Mouse (Mus musculus): Measurements from ENCODE around the gene Cdx2. TPM values are rescaled to one million over a fixed set of nuclear protein-coding genes. Genes with fewer than 3 reads are reported as not detected.

The Cdx2 gene
- polyA plus RNA-seq, 2 experiments = 0.03 TPM; not detected in 1

GRCm38 (mm10) chr5:147325931-147326330, 18.9 kb upstream of the Cdx2 start:
- 68% methylated on average over 11 of the region's 11 CpGs for WGBS
- DNase-seq (ENCODE audit: low spot score) = no peak
- no peak for ATAC-seq (ENCODE audit: low FRiP score, low read depth)

GRCm38 (mm10) chr5:147323237-147323917, 16.3 kb upstream of the Cdx2 start:
- 13% methylated on average over 17 of the region's 17 CpGs for WGBS
- DNase-seq (ENCODE audit: low spot score) = peak; percentile 58
- ATAC-seq (ENCODE audit: low FRiP score, low read depth) = no peak
- Histone ChIP-seq H3K4me2 (replicated peaks; ENCODE audit: low read depth, low read length, severe bottlenecking) (no peak overlapping the region), H3K4me1 (ENCODE audit: control insufficient read depth, insufficient read depth, low read length) (no peaks in the 10 kb centered on the region), H3K27ac (replicated peaks; ENCODE audit: low read depth, low read length) (no peak overlapping the region), H3K9me3 (ENCODE audit: control insufficient read depth, low read length) (no peaks in the 10 kb centered on the region), H3K27me3 (ENCODE audit: control insufficient read depth, insufficient read depth, low read length) (peaks cover 16% of the 10 kb centered on the region), H3K4me3 (replicated peaks; ENCODE audit: low read length) (no peak overlapping the region), H3K9ac (ENCODE audit: low read depth, low read length, severe bottlenecking) (no peak overlapping the region), H3K36me3 (ENCODE audit: control insufficient read depth, insufficient read depth, low read length) (no peaks in the 10 kb centered on the region)
- no peak for TF ChIP-seq POLR2A (IDR thresholded peaks at IDR 0.05; ENCODE audit: borderline replicate concordance, extremely low read depth, insufficient read depth, insufficient read length)

More at GRCm38 (mm10) chr5:147325931-147326330, 18.9 kb upstream of the Cdx2 start:
- Histone ChIP-seq H3K9ac (ENCODE audit: low read depth, low read length, severe bottlenecking) (no peak overlapping the region), H3K27ac (replicated peaks; ENCODE audit: low read depth, low read length) (no peak overlapping the region), H3K36me3 (ENCODE audit: control insufficient read depth, insufficient read depth, low read length) (no peaks in the 10 kb centered on the region), H3K9me3 (ENCODE audit: control insufficient read depth, low read length) (no peaks in the 10 kb centered on the region), H3K4me2 (replicated peaks; ENCODE audit: low read depth, low read length, severe bottlenecking) (no peak overlapping the region), H3K4me3 (replicated peaks; ENCODE audit: low read length) (no peak overlapping the region), H3K4me1 (ENCODE audit: control insufficient read depth, insufficient read depth, low read length) (no peaks in the 10 kb centered on the region), H3K27me3 (ENCODE audit: control insufficient read depth, insufficient read depth, low read length) (peaks cover 8% of the 10 kb centered on the region)
- no peak for TF ChIP-seq POLR2A (IDR thresholded peaks at IDR 0.05; ENCODE audit: borderline replicate concordance, extremely low read depth, insufficient read depth, insufficient read length)

- no peak within 1 kb of the TSS for H3K9ac ChIP-seq (ENCODE audit: low read depth, low read length, severe bottlenecking)
- H3K4me3 ChIP-seq (replicated peaks; ENCODE audit: low read length) = no peak within 1 kb of the TSS
- no peak within 1 kb of the TSS for H3K27ac ChIP-seq (replicated peaks; ENCODE audit: low read depth, low read length)
- WGBS = 67% methylated on average over 8 of the region's 8 CpGs
- TF ChIP-seq POLR2A (IDR thresholded peaks at IDR 0.05; ENCODE audit: borderline replicate concordance, extremely low read depth, insufficient read depth, insufficient read length) = no peak
- ATAC-seq (ENCODE audit: low FRiP score, low read depth) (no peak), DNase-seq (ENCODE audit: low spot score) (no peak)
- H3K4me2 ChIP-seq (replicated peaks; ENCODE audit: low read depth, low read length, severe bottlenecking) = no peak within 1 kb of the TSS
- H3K9me3 ChIP-seq (ENCODE audit: control insufficient read depth, low read length) = no peaks in the 10 kb centered on the region
- H3K36me3 ChIP-seq (ENCODE audit: control insufficient read depth, insufficient read depth, low read length) = no peaks in the 10 kb centered on the region
- no peaks in the 10 kb centered on the region for H3K4me1 ChIP-seq (ENCODE audit: control insufficient read depth, insufficient read depth, low read length)
- H3K27me3 ChIP-seq (ENCODE audit: control insufficient read depth, insufficient read depth, low read length) = peaks cover 28% of the 10 kb centered on the region
Measured at GRCm38 (mm10) chr5:147322183-147322582, 15.1 kb upstream of the Cdx2 start, which contains the start of gene Urad. Gene Urad (minus strand): TSS chr5:147322440.

DNA sequence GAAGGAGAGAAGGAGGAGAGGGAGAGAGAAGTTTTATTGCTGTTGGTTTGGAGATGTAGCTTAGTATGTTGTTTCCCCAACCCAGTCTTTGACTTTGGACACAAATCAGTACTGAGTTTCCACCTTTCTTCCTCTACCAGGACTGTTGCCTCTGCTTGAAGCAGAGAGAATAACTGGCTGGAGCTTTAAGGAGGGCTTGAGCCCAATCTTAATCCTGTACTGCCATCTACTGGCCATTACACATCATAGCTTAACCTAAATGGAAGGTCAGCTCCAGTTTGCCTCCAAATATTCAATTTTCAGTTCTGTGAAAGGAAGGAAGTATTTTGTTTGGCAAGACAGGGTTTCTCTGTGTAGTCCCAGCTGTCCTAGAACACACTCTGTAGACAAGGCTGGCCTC, 12.6 kb upstream of the Cdx2 start:
- Histone ChIP-seq H3K9me3 (ENCODE audit: control insufficient read depth, low read length) (no peaks in the 10 kb centered on the region), H3K27me3 (ENCODE audit: control insufficient read depth, insufficient read depth, low read length) (peaks cover 52% of the 10 kb centered on the region), H3K4me2 (replicated peaks; ENCODE audit: low read depth, low read length, severe bottlenecking) (no peak overlapping the region), H3K27ac (replicated peaks; ENCODE audit: low read depth, low read length) (no peak overlapping the region), H3K4me3 (replicated peaks; ENCODE audit: low read length) (no peak overlapping the region), H3K9ac (ENCODE audit: low read depth, low read length, severe bottlenecking) (no peak overlapping the region), H3K36me3 (ENCODE audit: control insufficient read depth, insufficient read depth, low read length) (no peaks in the 10 kb centered on the region), H3K4me1 (ENCODE audit: control insufficient read depth, insufficient read depth, low read length) (no peaks in the 10 kb centered on the region)
- DNase-seq (ENCODE audit: low spot score) (peak; percentile 85), ATAC-seq (ENCODE audit: low FRiP score, low read depth) (peak; percentile 83; the same call in 1 of the 2 replicates)
- no peak for TF ChIP-seq POLR2A (IDR thresholded peaks at IDR 0.05; ENCODE audit: borderline replicate concordance, extremely low read depth, insufficient read depth, insufficient read length)

- Histone ChIP-seq H3K9me3 (ENCODE audit: control insufficient read depth, low read length) (no peaks in the 10 kb centered on the region), H3K4me2 (replicated peaks; ENCODE audit: low read depth, low read length, severe bottlenecking) (no peak overlapping the region), H3K4me3 (replicated peaks; ENCODE audit: low read length) (no peak overlapping the region), H3K27ac (replicated peaks; ENCODE audit: low read depth, low read length) (no peak overlapping the region), H3K36me3 (ENCODE audit: control insufficient read depth, insufficient read depth, low read length) (no peaks in the 10 kb centered on the region), H3K27me3 (ENCODE audit: control insufficient read depth, insufficient read depth, low read length) (peaks cover 69% of the 10 kb centered on the region), H3K9ac (ENCODE audit: low read depth, low read length, severe bottlenecking) (no peak overlapping the region), H3K4me1 (ENCODE audit: control insufficient read depth, insufficient read depth, low read length) (no peaks in the 10 kb centered on the region)
- 32% methylated on average over 7 of the region's 7 CpGs for WGBS
- no peak for TF ChIP-seq POLR2A (IDR thresholded peaks at IDR 0.05; ENCODE audit: borderline replicate concordance, extremely low read depth, insufficient read depth, insufficient read length)
- ATAC-seq (ENCODE audit: low FRiP score, low read depth) (no peak), DNase-seq (ENCODE audit: low spot score) (no peak)
Measured at GRCm38 (mm10) chr5:147317991-147318390, 10.9 kb upstream of the Cdx2 start.

Data from limb, embryonic 14.5 days (tissue).